Mouse (Mus musculus): Measurements from ENCODE around the gene Vmn2r3. TPM values are rescaled to one million over a fixed set of nuclear protein-coding genes. Genes with fewer than 3 reads are reported as not detected.
"Not testable (repeated sequence)": the region's sequence is repeated elsewhere in the genome, so short reads cannot be mapped to it uniquely, and the experiment has no call there.

Vmn2r3 gene
- total and polyA plus RNA-seq, 2 experiments from 2014 or later, result not detected

DNA sequence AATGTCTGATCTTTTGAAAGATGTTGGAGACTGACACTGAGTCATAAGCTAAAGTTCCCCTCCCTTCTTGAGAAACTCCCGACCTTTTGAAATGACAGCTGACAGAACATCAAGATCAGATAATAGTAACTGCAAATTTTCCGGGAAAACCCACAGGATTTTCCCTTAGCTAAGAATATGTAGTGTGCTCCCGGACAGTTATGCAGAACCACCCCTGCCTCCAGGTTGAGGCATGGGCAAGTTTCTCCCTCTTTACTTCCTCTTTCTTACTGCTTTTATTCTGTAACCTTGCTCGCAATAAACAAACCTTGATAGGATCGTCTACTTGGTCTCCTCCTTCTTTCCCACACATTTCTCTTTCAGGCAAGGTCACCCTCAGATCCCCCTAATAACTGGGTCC is 37.9 kb downstream of the Vmn2r3 start:
- no peak for ATAC-seq
- WGBS, result 89% methylated on average over 5 of the region's 5 CpGs

DNA sequence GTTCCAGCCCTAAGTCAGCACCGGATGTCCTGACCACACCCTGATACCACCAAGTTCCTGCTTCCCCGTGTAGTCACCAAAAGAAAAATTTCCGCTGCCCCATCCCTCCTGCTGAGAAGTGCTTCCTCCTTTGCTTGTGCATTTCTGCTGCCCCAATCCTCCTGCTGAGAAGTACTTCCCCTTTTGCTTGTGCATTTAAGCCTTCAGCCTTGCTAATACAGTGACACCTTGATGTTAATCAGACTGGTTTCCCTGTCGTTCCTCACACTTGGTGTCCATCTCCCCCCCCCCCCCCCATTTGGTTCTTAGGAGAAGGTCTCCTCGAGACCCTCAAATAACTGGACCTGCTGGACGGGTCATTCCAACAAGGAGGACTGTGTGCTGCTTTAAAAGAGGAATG is 39.0 kb downstream of the Vmn2r3 start:
- H3K36me3 ChIP-seq (ENCODE audit: insufficient read depth, low read length); H3K9me3 ChIP-seq (ENCODE audit: low read length); H3K27me3 ChIP-seq (ENCODE audit: insufficient read depth, low read length); H3K4me1 ChIP-seq (ENCODE audit: insufficient read depth, low read length); H3K4me2 ChIP-seq (ENCODE audit: low read depth, low read length); H3K27ac ChIP-seq; H3K9ac ChIP-seq (replicated peaks; ENCODE audit: low read length); ATAC-seq; H3K4me3 ChIP-seq (ENCODE audit: low read length); DNase-seq (ENCODE audit: low spot score): not testable (repeated sequence)
- whole genome bisulfite sequencing, result 81% methylated on average over 6 of the region's 6 CpGs

More for the DNA sequence above, 37.9 kb downstream of the Vmn2r3 start:
- Histone ChIP-seq H3K9ac (replicated peaks; ENCODE audit: low read length) (no peak overlapping the region), H3K27me3 (ENCODE audit: insufficient read depth, low read length) (no peaks in the 10 kb centered on the region), H3K4me1 (ENCODE audit: insufficient read depth, low read length) (no peaks in the 10 kb centered on the region), H3K9me3 (ENCODE audit: low read length) (no peaks in the 10 kb centered on the region), H3K4me3 (ENCODE audit: low read length) (no peak overlapping the region), H3K27ac (no peak overlapping the region), H3K4me2 (ENCODE audit: low read depth, low read length) (no peak overlapping the region), H3K36me3 (ENCODE audit: insufficient read depth, low read length) (no peaks in the 10 kb centered on the region)
- no peak for TF ChIP-seq CTCF (IDR thresholded peaks at IDR 0.05; ENCODE audit: low read depth)
- no peak for DNase-seq (ENCODE audit: low spot score)

DNA sequence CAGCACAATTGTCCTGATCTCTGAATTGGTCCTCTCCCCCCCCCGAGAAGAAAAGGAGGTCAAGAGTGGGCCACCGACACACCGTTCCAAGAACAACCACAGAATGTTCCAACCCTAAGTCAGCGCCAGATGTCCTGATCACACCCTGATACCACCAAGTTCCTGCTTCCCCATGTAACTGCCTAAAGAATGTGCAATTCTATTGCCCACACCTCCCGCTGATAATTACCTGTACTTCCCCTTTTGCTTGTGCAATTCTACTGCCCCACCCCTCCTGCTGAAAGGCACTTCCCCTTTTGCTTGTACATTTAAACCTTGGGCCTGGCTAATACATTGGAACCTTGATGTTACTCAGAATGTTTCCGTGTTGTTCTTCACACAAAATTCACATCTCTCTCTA is 54.0 kb downstream of the Vmn2r3 start:
- not testable (repeated sequence) for H3K27me3 ChIP-seq (ENCODE audit: insufficient read depth, low read length); H3K9me3 ChIP-seq (ENCODE audit: low read length); DNase-seq (ENCODE audit: low spot score); H3K36me3 ChIP-seq (ENCODE audit: insufficient read depth, low read length); H3K4me2 ChIP-seq (ENCODE audit: low read depth, low read length); ATAC-seq; H3K9ac ChIP-seq (replicated peaks; ENCODE audit: low read length); H3K27ac ChIP-seq; H3K4me1 ChIP-seq (ENCODE audit: insufficient read depth, low read length); H3K4me3 ChIP-seq (ENCODE audit: low read length)
- WGBS, result 92% methylated on average over 6 of the region's 6 CpGs

DNA sequence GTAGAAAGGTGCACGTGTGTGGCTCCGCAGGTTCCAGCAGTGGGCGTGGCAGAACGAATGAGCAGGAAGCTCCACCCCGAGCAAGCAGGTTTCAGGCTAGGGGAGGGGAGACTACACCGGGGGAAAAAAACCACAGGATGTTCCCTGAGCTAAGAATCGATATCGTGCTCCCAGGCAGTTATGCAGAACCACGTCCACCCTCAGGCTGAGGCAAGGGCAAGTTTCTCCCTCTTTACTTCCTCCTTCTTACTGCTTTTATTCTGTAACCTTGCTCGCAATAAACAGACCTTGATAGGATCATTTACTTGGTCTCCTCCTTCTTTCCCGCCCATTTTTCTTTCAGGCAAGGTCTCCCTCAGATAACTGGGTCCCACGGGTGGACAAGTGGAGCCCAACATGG is 55.9 kb downstream of the Vmn2r3 start:
- not testable (repeated sequence) for DNase-seq (ENCODE audit: low spot score); ATAC-seq

DNA sequence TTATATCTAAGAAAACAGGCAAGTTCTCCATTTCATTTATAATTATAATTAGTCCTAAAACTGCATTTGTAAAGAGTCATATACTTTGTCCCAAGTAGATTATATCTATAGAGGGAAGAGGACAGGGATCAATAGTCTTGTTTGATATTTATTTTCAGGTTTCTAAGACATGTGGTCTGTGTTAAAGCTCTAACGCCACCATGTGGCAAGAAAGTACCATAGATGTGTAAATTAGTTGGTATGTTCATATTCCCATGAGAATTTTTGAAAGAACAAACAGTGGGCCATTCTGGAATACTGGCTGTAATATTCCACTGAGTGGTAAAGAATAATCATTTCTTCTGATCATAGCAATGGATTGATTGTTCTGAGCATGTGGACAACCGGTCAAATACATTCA is 62.3 kb downstream of the Vmn2r3 start:
- TF ChIP-seq CTCF (IDR thresholded peaks at IDR 0.05; ENCODE audit: low read depth), result peak; percentile 14
- no peaks in the 10 kb centered on the region for H3K4me1 ChIP-seq (ENCODE audit: insufficient read depth, low read length)
- no peak overlapping the region for H3K4me2 ChIP-seq (ENCODE audit: low read depth, low read length)
- H3K36me3 ChIP-seq (ENCODE audit: insufficient read depth, low read length), result no peaks in the 10 kb centered on the region
- no peak for ATAC-seq
- H3K4me3 ChIP-seq (ENCODE audit: low read length), result no peak overlapping the region
- no peaks in the 10 kb centered on the region for H3K9me3 ChIP-seq (ENCODE audit: low read length)
- WGBS, result 56% methylated on average over 2 of the region's 2 CpGs
- H3K27ac ChIP-seq, result no peak overlapping the region
- DNase-seq (ENCODE audit: low spot score), result peak; percentile 14
- H3K9ac ChIP-seq (replicated peaks; ENCODE audit: low read length), result no peak overlapping the region
- H3K27me3 ChIP-seq (ENCODE audit: insufficient read depth, low read length), result no peaks in the 10 kb centered on the region

More for the DNA sequence above, 55.9 kb downstream of the Vmn2r3 start:
- not testable (repeated sequence) for H3K27ac ChIP-seq; H3K9ac ChIP-seq (replicated peaks; ENCODE audit: low read length); H3K36me3 ChIP-seq (ENCODE audit: insufficient read depth, low read length); H3K4me1 ChIP-seq (ENCODE audit: insufficient read depth, low read length); H3K27me3 ChIP-seq (ENCODE audit: insufficient read depth, low read length); H3K4me2 ChIP-seq (ENCODE audit: low read depth, low read length); H3K9me3 ChIP-seq (ENCODE audit: low read length); H3K4me3 ChIP-seq (ENCODE audit: low read length)
- WGBS, result 81% methylated on average over 9 of the region's 12 CpGs

Other genes starting within 250 kb of the Vmn2r3 start
- gene Vmn2r1, start 208.2 kb downstream of the Vmn2r3 start, total RNA-seq (2014; rRNA removed), result 0.43 and 0.63 TPM in 2 replicates
- 0.11 and 0.16 TPM in 2 replicates for gene Vmn2r1, start 208.2 kb downstream of the Vmn2r3 start, polyA plus RNA-seq (2015; fragmentation: Nextera tagmentation; extraction: Ambion mirVana)
- 0.10 TPM in 1 of 2 replicates, not detected in the other for gene Vmn2r2, start 147.8 kb downstream of the Vmn2r3 start, total RNA-seq (2014; rRNA removed)
- gene Vmn2r2, start 147.8 kb downstream of the Vmn2r3 start, polyA plus RNA-seq (2015; fragmentation: Nextera tagmentation; extraction: Ambion mirVana), result not detected in 2 replicates
- not detected in 2 replicates for gene Vmn2r4, start 125.7 kb upstream of the Vmn2r3 start, total RNA-seq (2014; rRNA removed)
- not detected in 2 replicates for gene Vmn2r4, start 125.7 kb upstream of the Vmn2r3 start, polyA plus RNA-seq (2015; fragmentation: Nextera tagmentation; extraction: Ambion mirVana)
- not detected in 2 replicates for gene Vmn2r5, start 220.1 kb upstream of the Vmn2r3 start, total RNA-seq (2014; rRNA removed)
- not detected in 2 replicates for gene Vmn2r5, start 220.1 kb upstream of the Vmn2r3 start, polyA plus RNA-seq (2015; fragmentation: Nextera tagmentation; extraction: Ambion mirVana)